Mouse (Mus musculus) midbrain, embryonic 16.5 days (tissue): ENCODE data around the gene 6330409D20Rik. TPM values are rescaled to one million over a fixed set of nuclear protein-coding genes. Genes with fewer than 3 reads are reported as not detected.
A peak's percentile ranks its signal among the peaks of the same experiment; 100 is the strongest.

Experiments used
- ATAC-seq: fragments of 200-750 bp; cut with Nextera tagmentation; 2 replicates; pipeline ENCODE4 v1.8.0; 2017; ENCODE audit warnings: moderate TSS enrichment
- H3K27ac ChIP-seq: fragments of 300-500 bp; sonication (generic); 2 replicates; pipeline ENCODE4 v1.5.1; 2014; ENCODE audit warnings: mild to moderate bottlenecking, low read length, mixed read lengths
- H3K27me3 ChIP-seq: fragments of 300-500 bp; sonication (generic); 2 replicates; pipeline ENCODE4 v1.6.1; 2014; ENCODE audit warnings: low read depth, low read length, mixed read lengths; ENCODE audit not compliant: control insufficient read depth, insufficient read depth
- H3K36me3 ChIP-seq: fragments of 300-500 bp; sonication (generic); 2 replicates; pipeline ENCODE4 v1.6.1; 2014; ENCODE audit warnings: mild to moderate bottlenecking, low read length, moderate library complexity, mixed read lengths; ENCODE audit not compliant: control insufficient read depth, insufficient read depth
- H3K4me1 ChIP-seq: fragments of 300-500 bp; sonication (generic); 2 replicates; pipeline ENCODE4 v1.6.1; 2014; ENCODE audit warnings: mild to moderate bottlenecking, low read length, mixed read lengths; ENCODE audit not compliant: control insufficient read depth, insufficient read depth
- H3K4me2 ChIP-seq: fragments of 300-500 bp; sonication (generic); 2 replicates; pipeline ENCODE4 v1.6.1; 2014; ENCODE audit warnings: mild to moderate bottlenecking, low read length, mixed read lengths
- H3K4me3 ChIP-seq: fragments of 300-500 bp; sonication (generic); 2 replicates; pipeline ENCODE4 v1.5.1; 2014; ENCODE audit warnings: low read depth, mild to moderate bottlenecking, low read length, moderate library complexity, mixed read lengths
- H3K9ac ChIP-seq: fragments of 300-500 bp; sonication (generic); 2 replicates; pipeline ENCODE4 v1.6.1; 2014; ENCODE audit warnings: low read depth, low read length, mixed read lengths
- H3K9me3 ChIP-seq: fragments of 300-500 bp; sonication (generic); replicated peaks from 2 replicates; pipeline ENCODE4 v1.6.1; 2014; ENCODE audit warnings: mild to moderate bottlenecking, low read length, mixed read lengths; ENCODE audit not compliant: control insufficient read depth, poor library complexity, severe bottlenecking
- WGBS: fragments of 180-500 bp; shearing (Covaris S2); extraction: QIAGEN DNeasy Blood & Tissue Kit; methylation state at CpG from one replicate; pipeline ENCODE4 v1.1.7; 2014; 5-methylcytosine and 5-hydroxymethylcytosine counted together
- polyA plus RNA-seq: library from polyadenylated mRNA; unstranded; fragments of >200 nt; fragmentation: Nextera tagmentation; extraction: Ambion mirVana; gene quantifications from 2 replicates; pipeline ENCODE4 v1.2.1, GENCODE M21; 2015

6330409D20Rik gene
- polyA plus RNA-seq, 1 experiment from 2014 or later: 3.5 TPM

DNA sequence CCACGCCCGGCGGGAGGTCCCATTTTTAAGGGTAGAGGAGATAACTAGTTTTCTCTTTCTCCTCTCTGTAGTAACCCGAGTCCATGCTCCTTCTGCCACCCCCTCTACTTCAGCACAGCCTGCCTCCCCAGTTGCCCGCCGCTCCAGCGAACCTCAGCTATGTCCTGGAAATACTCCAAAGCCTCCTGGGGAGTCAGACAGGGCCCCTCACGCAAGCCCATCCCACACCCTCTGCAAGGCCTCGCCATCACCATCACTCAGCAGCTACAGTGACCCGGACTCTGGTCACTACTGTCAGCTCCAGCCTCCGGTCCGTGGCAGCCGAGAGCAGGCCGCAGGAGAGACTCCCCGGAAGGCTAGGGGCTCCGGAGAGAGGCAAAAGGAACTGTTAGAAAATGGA lies 8.3 kb upstream of the 6330409D20Rik start:
- no peak overlapping the region for H3K4me2 ChIP-seq
- WGBS: 91% methylated on average over 16 of the region's 16 CpGs
- ATAC-seq: no peak
- H3K36me3 ChIP-seq: peaks cover 51% of the 10 kb centered on the region
- H3K27me3 ChIP-seq: no peaks in the 10 kb centered on the region
- H3K9ac ChIP-seq: no peak overlapping the region
- H3K27ac ChIP-seq: no peak overlapping the region
- H3K4me1 ChIP-seq: peaks cover 10% of the 10 kb centered on the region
- no peak overlapping the region for H3K4me3 ChIP-seq
- no peaks in the 10 kb centered on the region for H3K9me3 ChIP-seq

DNA sequence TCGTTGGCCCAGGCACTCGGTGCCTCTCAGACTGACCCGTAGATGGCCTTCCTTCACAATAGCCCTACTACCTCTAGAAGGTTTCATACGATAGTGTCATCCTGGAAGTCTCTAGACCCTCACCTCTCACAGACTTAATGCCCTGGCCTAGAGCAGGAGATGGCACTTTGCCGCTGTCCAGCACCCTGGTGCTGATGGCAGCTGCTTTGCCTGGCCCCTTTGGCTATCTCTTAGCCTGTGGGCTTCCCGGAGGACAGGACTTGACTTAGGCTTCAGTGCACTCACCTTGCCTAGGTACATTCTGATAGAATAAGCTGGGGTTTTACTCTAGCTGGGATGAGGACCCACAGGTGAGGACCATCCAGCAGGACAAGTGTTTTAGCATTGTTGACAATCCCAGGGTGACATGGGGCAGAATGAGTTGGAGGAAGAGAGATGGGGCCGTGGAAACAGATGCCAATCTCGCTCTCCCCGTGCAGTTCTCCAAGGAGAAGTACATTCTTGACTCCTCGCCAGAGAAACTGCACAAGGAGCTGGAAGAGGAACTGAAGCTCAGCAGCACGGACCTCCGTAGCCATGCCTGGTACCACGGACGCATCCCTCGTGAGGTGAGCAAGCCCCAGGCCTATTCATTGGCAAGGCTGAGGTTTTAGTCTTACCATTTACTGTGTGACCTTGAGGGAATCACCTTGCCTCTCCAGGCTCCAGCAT lies 3.6 kb upstream of the 6330409D20Rik start:
- H3K9me3 ChIP-seq: no peaks in the 10 kb centered on the region
- WGBS: 74% methylated on average over 15 of the region's 15 CpGs
- no peak for ATAC-seq
- peaks cover 29% of the 10 kb centered on the region for H3K36me3 ChIP-seq
- no peak overlapping the region; the same call in 1 of the 2 replicates for H3K9ac ChIP-seq
- H3K4me1 ChIP-seq: peaks cover 14% of the 10 kb centered on the region
- H3K4me2 ChIP-seq: no peak overlapping the region
- no peaks in the 10 kb centered on the region for H3K27me3 ChIP-seq
- H3K4me3 ChIP-seq: no peak overlapping the region
- H3K27ac ChIP-seq: no peak overlapping the region

DNA sequence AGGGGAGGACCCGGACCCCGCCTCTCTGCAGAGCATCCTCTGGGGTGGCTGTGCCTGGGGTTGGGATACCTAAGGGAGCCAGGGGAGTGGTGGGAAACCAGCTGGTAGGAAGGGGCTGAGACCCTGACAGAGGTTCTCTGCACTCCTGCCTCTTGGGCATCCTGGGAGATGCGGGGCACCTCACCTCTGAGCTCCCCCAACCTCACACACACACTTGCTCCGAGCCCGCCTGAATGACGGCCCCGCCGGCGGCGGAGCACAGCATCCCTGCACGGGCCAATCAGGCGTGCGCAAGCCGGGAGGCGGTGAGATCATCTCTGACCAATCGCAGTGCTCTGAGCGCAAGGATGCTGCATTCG lies 1.3 kb upstream of the 6330409D20Rik start:
- H3K9me3 ChIP-seq: no peaks in the 10 kb centered on the region
- 3% methylated on average over 18 of the region's 18 CpGs for WGBS
- peaks cover 14% of the 10 kb centered on the region for H3K4me1 ChIP-seq
- H3K9ac ChIP-seq: peak overlapping the region; percentile 98
- H3K4me2 ChIP-seq: peak overlapping the region; percentile 72
- H3K4me3 ChIP-seq: peak overlapping the region; percentile 85
- no peaks in the 10 kb centered on the region for H3K27me3 ChIP-seq
- H3K36me3 ChIP-seq: peaks cover 20% of the 10 kb centered on the region
- peak; percentile 92 for ATAC-seq
- H3K27ac ChIP-seq: peak overlapping the region; percentile 88

DNA sequence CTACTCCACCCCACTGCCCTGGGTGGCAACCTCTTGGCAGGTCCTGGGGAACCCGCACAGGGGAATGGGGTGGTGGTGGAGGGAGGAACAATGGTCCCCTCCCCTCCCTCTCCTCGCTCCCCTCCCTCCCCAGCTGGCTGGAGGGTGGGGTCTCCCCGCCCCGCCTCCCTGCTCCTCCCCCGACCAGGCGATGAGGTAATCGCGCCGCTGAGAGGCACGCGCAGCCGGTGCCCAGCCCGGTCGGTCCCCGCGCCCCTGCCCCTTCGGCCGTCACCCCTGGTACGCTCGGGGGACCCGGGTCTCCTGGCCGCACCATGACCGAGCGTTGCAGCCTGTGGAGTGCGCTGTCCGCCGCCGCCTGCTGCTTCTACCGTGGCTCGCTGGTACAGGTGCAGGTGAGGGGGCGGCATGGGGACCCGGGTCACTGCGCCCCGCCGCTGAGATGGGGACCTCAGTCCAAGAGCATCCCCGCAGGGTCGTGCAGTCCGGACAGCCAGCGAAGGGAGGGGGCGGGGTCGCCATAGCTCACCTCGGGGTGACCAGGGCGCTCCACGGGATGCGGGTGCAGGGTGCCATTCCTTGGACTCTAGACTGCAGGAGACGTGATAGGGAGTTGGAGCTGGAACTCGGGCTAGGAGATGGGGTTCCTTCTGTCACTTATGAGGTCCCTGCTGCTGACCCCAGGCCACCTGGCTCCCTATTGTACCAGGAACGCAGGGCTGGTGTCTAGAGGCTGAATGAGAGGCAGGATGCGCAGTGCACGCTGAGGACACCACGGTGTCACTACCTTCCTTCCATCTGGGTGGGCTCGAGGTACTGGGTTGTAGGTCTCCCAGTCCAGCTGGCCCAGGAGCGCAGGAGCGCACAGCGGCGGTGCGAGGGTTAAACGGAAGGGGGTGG lies 707 bp upstream of the 6330409D20Rik start:
- Histone ChIP-seq H3K27ac (peak overlapping the region; percentile 88), H3K4me3 (peak overlapping the region; percentile 85), H3K4me1 (peaks cover 14% of the 10 kb centered on the region), H3K9me3 (no peaks in the 10 kb centered on the region), H3K9ac (peak overlapping the region; percentile 98), H3K4me2 (peak overlapping the region; percentile 72), H3K27me3 (no peaks in the 10 kb centered on the region), H3K36me3 (peaks cover 15% of the 10 kb centered on the region)
- peak; percentile 59 for ATAC-seq
- 2% methylated on average over 51 of the region's 58 CpGs for WGBS

DNA sequence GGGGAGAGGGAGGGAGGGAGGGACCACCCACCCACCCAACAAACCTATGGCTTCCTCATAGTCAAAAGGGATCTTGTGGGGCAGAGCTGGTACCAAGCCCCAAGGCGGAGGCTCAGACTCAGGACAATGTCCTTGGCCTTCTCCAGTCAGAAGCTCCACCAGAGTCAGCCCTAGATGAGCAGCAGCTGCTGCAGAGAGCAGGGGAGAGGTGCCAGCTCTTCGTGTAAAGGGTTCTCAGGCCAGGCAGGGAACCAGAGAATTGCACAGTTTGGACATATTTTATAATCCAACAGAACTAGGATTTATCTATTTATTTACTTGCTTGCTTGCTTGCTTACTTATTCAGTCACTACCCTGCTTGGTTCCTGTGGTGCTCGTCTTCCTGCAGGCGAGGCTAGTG lies 1.5 kb downstream of the 6330409D20Rik start:
- no peaks in the 10 kb centered on the region for H3K27me3 ChIP-seq
- no peak overlapping the region for H3K4me3 ChIP-seq
- H3K9me3 ChIP-seq: no peaks in the 10 kb centered on the region
- peaks cover 14% of the 10 kb centered on the region for H3K4me1 ChIP-seq
- ATAC-seq: no peak
- no peak overlapping the region for H3K9ac ChIP-seq
- no peak overlapping the region for H3K27ac ChIP-seq
- WGBS: 72% methylated on average over 4 of the region's 4 CpGs
- no peaks in the 10 kb centered on the region for H3K36me3 ChIP-seq
- H3K4me2 ChIP-seq: no peak overlapping the region

DNA sequence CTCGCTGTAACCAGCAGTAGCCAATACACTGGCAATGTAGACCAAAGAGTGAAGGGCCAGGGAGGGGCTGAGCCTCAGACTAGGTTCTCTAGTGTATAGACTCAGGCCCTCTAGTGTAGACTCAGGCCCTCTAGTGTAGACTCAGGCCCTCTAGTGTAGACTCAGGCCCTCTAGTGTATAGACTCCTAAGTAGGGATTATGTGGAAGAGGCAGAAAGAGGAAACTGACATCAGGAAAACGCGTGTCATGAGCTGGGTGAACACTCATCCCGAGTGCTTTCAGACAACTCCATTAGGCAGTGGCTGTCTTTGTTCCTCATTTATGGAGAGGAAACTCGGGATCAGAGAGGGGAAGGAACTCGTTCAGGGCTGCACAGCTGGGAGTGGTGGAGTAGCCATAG lies 3.8 kb downstream of the 6330409D20Rik start:
- peaks cover 3% of the 10 kb centered on the region; the same call in 1 of the 2 replicates for H3K4me1 ChIP-seq
- H3K27me3 ChIP-seq: no peaks in the 10 kb centered on the region
- 45% methylated on average over 6 of the region's 6 CpGs for WGBS
- H3K36me3 ChIP-seq: no peaks in the 10 kb centered on the region
- H3K9ac ChIP-seq: no peak overlapping the region
- no peaks in the 10 kb centered on the region for H3K9me3 ChIP-seq
- H3K4me2 ChIP-seq: no peak overlapping the region
- ATAC-seq: no peak
- H3K4me3 ChIP-seq: no peak overlapping the region
- H3K27ac ChIP-seq: no peak overlapping the region

DNA sequence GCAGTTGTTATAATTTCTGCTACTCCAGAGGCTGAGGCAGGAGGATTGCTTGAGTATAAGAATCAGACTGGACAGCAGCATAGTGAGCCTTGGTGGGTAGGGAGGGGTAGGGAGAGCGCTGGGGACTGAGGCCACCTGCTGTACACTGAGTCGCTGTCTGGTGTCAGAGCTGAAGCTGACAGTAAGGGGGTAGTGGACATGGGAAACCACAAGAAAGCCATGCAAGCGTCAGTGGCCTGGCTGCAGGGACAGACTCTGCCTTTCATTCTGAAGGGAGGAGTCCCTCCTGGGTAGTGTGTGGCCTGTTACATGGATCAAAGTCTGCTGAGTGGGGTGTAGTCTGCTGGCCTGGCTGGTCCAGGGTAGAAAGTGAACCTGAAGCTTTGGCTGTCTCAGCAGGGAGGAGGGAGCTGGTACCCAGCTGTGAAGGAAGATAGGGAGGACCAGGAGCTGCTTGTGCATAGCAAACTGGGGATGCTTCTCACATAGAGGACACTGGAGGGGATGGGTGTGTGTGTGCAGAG lies 4.4 kb downstream of the 6330409D20Rik start:
- 39% methylated on average over 3 of the region's 3 CpGs for WGBS
- H3K9me3 ChIP-seq: no peaks in the 10 kb centered on the region

DNA sequence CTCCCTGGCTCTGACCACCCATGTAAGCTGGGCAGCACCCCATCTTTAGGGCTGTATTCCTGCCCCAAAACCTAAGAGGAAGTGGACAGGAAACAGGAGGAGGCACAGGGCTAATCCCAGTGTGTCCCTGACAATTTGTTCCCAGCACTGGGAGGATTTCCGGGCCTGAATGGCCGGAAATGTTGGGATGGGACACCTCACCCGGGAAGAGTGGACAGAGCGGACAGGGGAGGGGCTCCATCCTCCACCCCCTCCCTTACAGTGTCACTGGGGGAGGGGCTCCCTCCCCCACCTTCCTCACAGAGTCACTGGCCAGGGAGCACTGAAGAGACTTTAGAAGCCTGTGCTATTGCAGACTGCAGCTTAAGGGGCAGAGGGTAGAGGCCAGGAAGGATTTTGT lies 5.9 kb downstream of the 6330409D20Rik start:
- 50% methylated on average over 4 of the region's 4 CpGs for WGBS
- no peak overlapping the region for H3K9ac ChIP-seq
- H3K27ac ChIP-seq: no peak overlapping the region

More for the DNA sequence above, 4.4 kb downstream of the 6330409D20Rik start:
- H3K4me2 ChIP-seq: no peak overlapping the region
- H3K4me3 ChIP-seq: no peak overlapping the region
- H3K4me1 ChIP-seq: peaks cover 3% of the 10 kb centered on the region; the same call in 1 of the 2 replicates
- H3K9ac ChIP-seq: no peak overlapping the region
- H3K27ac ChIP-seq: no peak overlapping the region
- no peaks in the 10 kb centered on the region for H3K27me3 ChIP-seq
- no peaks in the 10 kb centered on the region for H3K36me3 ChIP-seq
- no peak for ATAC-seq

DNA sequence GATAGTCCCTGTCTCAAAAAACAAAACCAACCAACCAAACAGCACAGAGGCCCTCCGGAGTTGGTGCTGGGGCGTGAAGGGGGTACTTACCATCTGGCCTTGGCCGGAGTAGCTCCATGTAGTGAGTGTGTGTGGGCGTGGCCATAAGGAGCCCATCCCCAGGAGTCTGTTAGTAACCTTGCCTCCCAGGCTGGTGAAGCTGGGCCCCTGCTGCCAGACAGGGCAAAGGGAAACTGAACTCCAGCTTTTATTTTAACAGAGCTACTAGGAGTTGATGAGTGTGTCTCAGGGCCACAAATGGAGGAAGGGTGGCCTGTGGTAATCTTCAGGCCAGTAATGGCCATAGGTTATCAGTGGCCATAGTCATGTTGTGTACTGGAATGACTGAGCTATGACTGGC lies 6.3 kb downstream of the 6330409D20Rik start:
- no peaks in the 10 kb centered on the region; the same call in 1 of the 2 replicates for H3K4me1 ChIP-seq
- no peak overlapping the region for H3K4me3 ChIP-seq
- H3K27ac ChIP-seq: no peak overlapping the region
- H3K27me3 ChIP-seq: no peaks in the 10 kb centered on the region
- 36% methylated on average over 4 of the region's 4 CpGs for WGBS
- H3K4me2 ChIP-seq: no peak overlapping the region
- ATAC-seq: no peak
- H3K9me3 ChIP-seq: no peaks in the 10 kb centered on the region
- no peaks in the 10 kb centered on the region for H3K36me3 ChIP-seq
- H3K9ac ChIP-seq: no peak overlapping the region

More for the DNA sequence above, 5.9 kb downstream of the 6330409D20Rik start:
- Histone ChIP-seq H3K4me2 (no peak overlapping the region), H3K4me1 (peaks cover 3% of the 10 kb centered on the region; the same call in 1 of the 2 replicates), H3K27me3 (no peaks in the 10 kb centered on the region), H3K36me3 (no peaks in the 10 kb centered on the region), H3K9me3 (no peaks in the 10 kb centered on the region), H3K4me3 (no peak overlapping the region)
- no peak for ATAC-seq
